Mouse (Mus musculus): ENCODE measurements around the gene Rnf128.
A peak's percentile ranks its signal among the peaks of the same experiment; 100 is the strongest.

The Rnf128 gene

GRCm38 (mm10) chrX:139622071-139622470 lies 59.0 kb downstream of the Rnf128 start:
- no peak for DNase-seq (ENCODE audit: low read depth, low spot score)

GRCm38 (mm10) chrX:139634758-139635157 lies 71.6 kb downstream of the Rnf128 start:
- no peak for DNase-seq (ENCODE audit: low read depth, low spot score)

GRCm38 (mm10) chrX:139639744-139640143 lies 76.6 kb downstream of the Rnf128 start:
- DNase-seq (ENCODE audit: low read depth, low spot score) = no peak

GRCm38 (mm10) chrX:139640418-139640817 lies 77.3 kb downstream of the Rnf128 start:
- no peak for DNase-seq (ENCODE audit: low read depth, low spot score)

- no peak for DNase-seq (ENCODE audit: low read depth, low spot score)
Observed at GRCm38 (mm10) chrX:139652226-139652625, 89.1 kb downstream of the Rnf128 start.

DNA sequence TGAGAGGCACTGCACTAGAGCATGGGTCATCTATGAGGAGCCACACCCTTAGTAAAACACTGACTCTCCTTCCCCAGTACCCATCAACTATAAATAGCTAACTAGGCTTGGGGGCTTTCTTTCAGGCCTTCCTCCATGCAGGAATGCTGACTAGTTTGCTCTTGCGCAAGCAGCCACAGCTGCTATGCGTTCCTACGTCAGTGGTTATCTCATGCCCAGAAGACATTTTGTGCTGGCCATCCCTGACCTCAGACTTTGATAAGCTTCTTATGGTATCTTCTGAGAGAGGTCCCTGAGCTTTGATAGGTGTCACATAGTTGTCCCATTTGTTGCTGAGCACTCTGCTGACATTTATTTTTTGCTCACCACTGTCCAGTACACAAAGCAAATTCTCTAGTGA lies 90.2 kb downstream of the Rnf128 start:
- DNase-seq (ENCODE audit: low read depth, low spot score) = peak; percentile 2

DNA sequence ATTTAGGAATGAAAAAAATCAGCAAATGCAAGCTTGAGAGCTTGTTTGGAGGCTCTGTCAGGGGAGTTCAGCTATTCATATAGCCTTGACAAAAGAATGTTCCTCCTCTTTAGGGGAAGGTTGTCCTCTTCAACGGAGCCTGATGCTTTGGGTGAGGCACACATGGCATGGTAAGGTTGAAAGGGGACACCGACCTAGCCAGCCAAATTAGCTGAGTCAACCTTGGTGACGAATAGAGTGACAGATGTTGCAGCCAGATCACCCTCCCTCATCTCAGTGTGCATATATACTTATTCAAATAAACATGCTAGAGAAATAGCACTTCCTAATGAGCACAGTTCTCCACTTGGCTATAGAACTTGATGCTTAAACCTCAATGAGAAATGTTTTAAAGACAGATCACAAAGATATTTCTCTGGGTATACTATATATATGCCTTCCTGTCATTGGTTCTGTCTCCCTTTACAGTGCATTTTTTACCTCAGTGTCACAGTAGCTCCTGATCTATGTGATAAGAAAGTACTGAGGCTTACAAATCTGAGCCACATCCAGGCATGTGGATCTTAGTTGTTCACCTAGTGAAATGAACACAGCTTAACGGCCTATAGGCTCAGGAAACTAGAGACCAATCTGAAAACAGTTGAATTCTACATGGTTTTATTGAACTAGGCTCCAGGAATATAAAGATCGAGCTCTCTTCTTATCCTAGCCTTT lies 91.4 kb downstream of the Rnf128 start:
- DNase-seq (ENCODE audit: low read depth, low spot score) = peak; percentile 25

DNA sequence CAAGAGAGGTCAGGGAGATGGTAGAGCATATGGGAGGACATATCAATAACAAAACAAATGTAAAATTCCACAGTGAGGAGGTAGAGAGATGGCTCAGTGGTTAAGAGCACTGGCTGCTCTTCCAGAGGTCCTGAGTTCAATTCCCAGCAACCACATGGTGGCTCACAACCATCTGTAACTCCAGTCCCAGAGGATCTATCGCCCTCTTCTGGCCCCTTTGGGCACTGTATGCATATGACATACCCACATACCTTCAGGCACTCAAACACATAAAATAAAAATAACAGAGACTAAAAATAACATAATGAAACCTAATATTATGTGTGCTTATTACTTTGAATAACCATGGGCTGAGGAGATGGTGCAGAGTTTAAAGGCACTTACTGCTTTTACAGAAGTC lies 99.0 kb downstream of the Rnf128 start:
- no peak for DNase-seq (ENCODE audit: low read depth, low spot score)

DNA sequence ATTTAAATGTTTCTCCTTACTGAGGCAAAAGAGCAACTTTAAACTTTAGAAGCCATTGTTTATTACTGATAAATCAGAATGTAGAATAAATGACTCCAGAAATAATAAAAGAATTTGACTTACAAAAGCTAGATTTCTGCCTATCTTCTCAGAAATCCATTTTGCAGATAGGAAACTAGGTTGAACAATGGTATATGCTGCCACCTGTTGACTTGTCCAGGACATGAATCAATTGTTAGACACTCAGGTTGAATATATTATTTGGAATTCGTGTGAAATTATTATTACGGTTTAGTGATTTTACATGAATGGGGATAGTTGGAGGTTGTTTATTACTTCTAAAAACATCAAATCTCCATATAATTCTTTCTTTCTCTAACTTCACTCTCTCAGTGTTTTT lies 102.7 kb downstream of the Rnf128 start:
- no peak for DNase-seq (ENCODE audit: low read depth, low spot score)

GRCm38 (mm10) chrX:139684410-139684774 lies 121.3 kb downstream of the Rnf128 start:
- DNase-seq (ENCODE audit: low read depth, low spot score) = no peak

DNA sequence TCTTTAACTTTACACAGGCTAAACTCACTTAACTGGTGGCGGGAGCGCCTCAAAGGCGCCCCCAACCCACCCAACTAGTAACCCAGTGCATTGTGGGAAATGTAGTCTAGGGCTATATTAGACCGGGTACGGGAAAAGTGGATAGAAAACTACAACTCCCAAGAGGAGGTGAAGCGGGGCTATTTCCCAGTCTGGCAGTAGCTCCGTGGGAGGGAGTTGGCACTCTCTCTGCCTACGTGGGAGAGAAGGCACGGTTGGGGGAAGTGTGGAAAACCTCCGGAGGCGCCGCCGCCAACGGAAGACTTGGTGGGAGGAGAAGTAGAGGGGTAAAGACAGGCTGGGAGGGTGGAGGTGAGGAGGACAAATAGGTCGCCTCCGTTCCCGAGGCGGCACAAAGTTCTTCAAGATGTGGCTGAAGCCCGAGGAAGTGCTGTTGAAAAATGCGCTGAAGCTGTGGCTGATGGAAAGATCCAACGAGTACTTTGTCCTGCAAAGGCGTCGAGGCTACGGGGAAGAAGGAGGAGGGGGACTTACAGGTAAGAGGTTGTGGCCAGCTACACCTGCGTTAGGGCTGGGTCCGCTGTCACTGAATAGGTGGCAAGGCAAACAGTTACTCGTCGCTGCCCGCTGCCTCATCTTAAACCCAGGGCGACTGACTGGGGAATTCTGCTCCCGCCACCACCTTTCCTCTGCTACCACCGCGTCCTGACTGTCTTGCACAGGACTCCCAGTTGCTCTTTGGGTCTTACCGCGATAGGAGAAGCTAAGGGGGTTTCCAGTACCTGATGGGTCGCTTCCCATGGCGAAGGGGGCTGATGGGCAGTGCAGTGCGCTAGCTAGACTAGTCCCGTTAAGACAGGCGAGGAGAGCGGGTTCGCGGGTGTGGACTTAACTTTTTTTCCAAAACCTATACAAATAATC lies 121.9 kb downstream of the Rnf128 start, which contains the start of gene Tbc1d8b:
Tbc1d8b (plus strand) TSS at position 222 of the 921 bp plus-strand sequence.
- DNase-seq (ENCODE audit: low read depth, low spot score) = peak; percentile 47

DNA sequence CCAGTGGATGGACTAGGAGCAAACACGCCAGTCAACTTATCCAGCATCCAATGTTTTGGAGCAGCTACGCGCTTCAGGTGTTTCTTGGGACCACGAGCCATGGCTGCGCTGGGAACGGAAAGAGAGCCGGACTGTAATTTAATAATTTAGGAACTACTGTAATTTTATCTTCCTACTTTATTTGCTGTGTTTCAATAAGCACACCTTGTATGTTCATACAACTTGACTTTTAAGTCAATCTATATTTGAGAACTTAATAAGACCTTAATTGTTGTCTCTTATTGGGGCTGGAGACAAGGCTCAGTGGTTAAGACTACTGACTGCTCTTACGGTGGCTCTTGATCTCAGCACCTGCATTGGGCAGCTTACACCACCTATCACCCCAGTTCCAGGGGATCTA lies 151.3 kb downstream of the Rnf128 start, which contains the start of gene Gm15013:
Gm15013 (minus strand) TSS at position 101 of the 400 bp plus-strand sequence.
- DNase-seq (ENCODE audit: low read depth, low spot score) = no peak

GRCm38 (mm10) chrX:139722350-139722749 lies 159.2 kb downstream of the Rnf128 start:
- DNase-seq (ENCODE audit: low read depth, low spot score) = no peak
